21 mouse cellular contexts compared by ENCODE assay signal in the genomic region with DNA sequence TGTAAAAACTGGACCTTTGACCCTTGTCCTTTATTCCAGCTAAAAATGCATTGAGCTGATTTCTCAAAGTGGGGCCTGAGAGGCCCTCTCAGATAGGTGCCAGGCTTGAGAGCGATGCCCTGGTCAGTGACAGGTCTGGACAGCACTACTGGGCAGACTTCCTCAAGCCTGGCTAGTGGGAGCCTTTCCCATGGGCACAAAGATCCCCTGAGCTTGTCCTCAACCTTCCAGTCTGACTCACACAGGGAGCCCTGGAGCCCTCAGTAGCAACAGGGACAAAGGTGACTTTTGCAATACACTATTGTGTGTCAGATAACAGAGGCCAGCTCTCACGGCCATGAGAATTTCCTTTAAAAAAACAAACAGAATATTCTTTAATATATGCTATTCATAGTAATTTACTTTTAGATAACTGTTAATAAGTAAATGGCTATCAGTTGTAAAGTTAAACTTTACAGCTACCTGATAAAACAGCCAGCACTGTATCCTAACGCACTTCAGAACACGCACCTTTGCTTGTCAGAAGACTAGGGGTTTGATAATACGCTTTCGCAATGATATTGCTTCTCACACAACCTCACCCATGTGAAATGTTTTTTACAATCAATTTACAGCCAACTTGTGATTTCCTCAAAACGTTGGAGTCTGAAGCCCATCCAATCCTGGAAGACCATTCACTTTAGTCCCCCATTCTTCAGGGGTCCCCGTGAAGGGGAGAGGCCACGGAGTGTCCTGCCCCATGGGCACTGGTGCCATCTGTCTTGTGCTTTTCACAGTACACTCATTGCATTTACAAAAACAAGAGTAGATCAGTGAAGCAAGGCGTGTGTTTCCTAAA. TPM values are rescaled to one million over a fixed set of nuclear protein-coding genes. Genes with fewer than 3 reads are reported as not detected.
DNase-seq lines count a peak whose midpoint lies in the region; ATAC-seq and TF ChIP-seq lines count a peak whose summit lies in the region.
"Had no signal": no experiment of that assay in that cellular context is flagged by ENCODE, and none has a peak within 500 bp of the region (broad histone marks: within the 10 kb centered on the region; RNA-seq: fewer than 3 reads in every experiment).

No protein-coding gene starts in this region.

- WGBS in kidney, adult 2 months, result 78% methylated on average over 10 of the region's 10 CpGs
- 29% methylated on average over 10 of the region's 10 CpGs for WGBS in small intestine, adult 2 months

- peak; percentile 49 for DNase-seq in kidney, adult 2 months
- no peak for DNase-seq in kidney, postnatal 14 days
- DNase-seq in adrenal gland, adult 8-10 months, result peak; percentile 73
- DNase-seq in right cerebral cortex, postnatal 25 days, result no peak
- DNase-seq in thymus, postnatal 25 days, result no peak
- DNase-seq: cerebellum, adult 11-12 months; heart, adult 2 months; heart, postnatal 14 days; lung, adult 2 months; right cerebral cortex, adult 18-20 months had no signal

- H3K36me3 ChIP-seq in kidney, adult 2 months (ENCODE audit: control insufficient read depth, insufficient read depth, low read length), result no peaks in the 10 kb centered on the region
- no peaks in the 10 kb centered on the region for H3K36me3 ChIP-seq in small intestine, adult 2 months (ENCODE audit: control insufficient read depth, insufficient read depth, low read length)
- H3K36me3 ChIP-seq: G1E; midbrain, embryonic 12.5 days had no signal

- H3K27me3 ChIP-seq in kidney, adult 2 months (replicated peaks; ENCODE audit: control insufficient read depth, insufficient read depth, low read length), result no peaks in the 10 kb centered on the region
- H3K27me3 ChIP-seq in small intestine, adult 2 months (ENCODE audit: control insufficient read depth, insufficient read depth, low read length), result no peaks in the 10 kb centered on the region
- H3K27me3 ChIP-seq: embryonic facial prominence, embryonic 13.5 days; midbrain, embryonic 12.5 days had no signal

- no peak for TF ChIP-seq POLR2A in kidney, adult 2 months (IDR thresholded peaks at IDR 0.05; ENCODE audit: low read depth, low read length)
- no peak for TF ChIP-seq POLR2A in small intestine, adult 2 months (IDR thresholded peaks at IDR 0.05; ENCODE audit: low read depth, low read length)

- no peak for ATAC-seq in inflammation-experienced regulatory T-cells, adult 6 months
- ATAC-seq: hindbrain, postnatal 0 days had no signal

- no peak overlapping the region for H3K27ac ChIP-seq in kidney, adult 2 months (ENCODE audit: insufficient read depth, low read depth, low read length)
- peak overlapping the region; percentile 59 for H3K27ac ChIP-seq in brown adipose tissue, adult 24 weeks (replicated peaks; ENCODE audit: low read depth, low read length)
- peak overlapping the region; percentile 97 for H3K27ac ChIP-seq in small intestine, adult 2 months (ENCODE audit: insufficient read depth, low read depth, low read length)
- H3K27ac ChIP-seq: embryonic facial prominence, embryonic 13.5 days; forebrain, embryonic 10.5 days; heart, adult 2 months; hindbrain, postnatal 0 days; kidney, postnatal 0 days; macrophage; midbrain, embryonic 12.5 days had no signal

- no peak; the same call in 1 of the 2 replicates for TF ChIP-seq CTCF in kidney, adult 2 months (conservative IDR thresholded peaks at IDR 0.05; ENCODE audit: insufficient read depth, insufficient read length, low read depth, low read length)
- TF ChIP-seq CTCF in small intestine, adult 2 months (IDR thresholded peaks at IDR 0.05; ENCODE audit: extremely low read depth, insufficient read length, insufficient replicate concordance, low read depth, low read length), result no peak

- H3K4me1 ChIP-seq in kidney, adult 2 months (ENCODE audit: control insufficient read depth, insufficient read depth, low read length), result no peaks in the 10 kb centered on the region; the same call in 1 of the 2 replicates
- H3K4me1 ChIP-seq in brown adipose tissue, adult 24 weeks (ENCODE audit: control insufficient read depth, insufficient read depth, insufficient read length, low read length), result peaks cover 10% of the 10 kb centered on the region
- H3K4me1 ChIP-seq in small intestine, adult 2 months (ENCODE audit: control insufficient read depth, insufficient read depth, insufficient read length, low read length), result peaks cover 8% of the 10 kb centered on the region; the same call in 1 of the 2 replicates
- H3K4me1 ChIP-seq: embryonic facial prominence, embryonic 13.5 days; midbrain, embryonic 12.5 days had no signal

- H3K4me3 ChIP-seq in kidney, adult 2 months (ENCODE audit: insufficient read depth, low read depth, low read length), result no peak overlapping the region
- peak overlapping the region; percentile 13; the same call in 1 of the 2 replicates for H3K4me3 ChIP-seq in brown adipose tissue, adult 24 weeks (ENCODE audit: insufficient read depth, low read depth, low read length)
- H3K4me3 ChIP-seq in small intestine, adult 2 months (ENCODE audit: low read depth, low read length), result peak overlapping the region; percentile 37; the same call in 1 of the 2 replicates
- H3K4me3 ChIP-seq: embryonic facial prominence, embryonic 13.5 days; forebrain, embryonic 10.5 days; heart, adult 2 months; midbrain, embryonic 12.5 days; myocyte had no signal

RNA-seq across cellular contexts. Expression of a gene that starts 42.9 kb away (rescaled TPM):
- 10.3 and 16.0 TPM in 2 replicates for polyA plus RNA-seq in kidney, adult 2 months (2012; rRNA removed)
- 100 to 1,000 TPM; 120 to 399 (median 199) TPM for total RNA-seq in adrenal gland, adult 8-10 months (2022)
- 55.4 and 55.8 TPM in 2 replicates for polyA plus RNA-seq in brown adipose tissue, adult 24 weeks (2012; ENCODE audit: insufficient read depth, insufficient read length, missing spikeins)
- 1.6 and 2.8 TPM in 2 replicates for polyA plus RNA-seq in small intestine, adult 2 months (2012; rRNA removed)
- 100 to 1,000 TPM; 121 to 136 (median 133) TPM for polyA plus RNA-seq in inflammation-experienced regulatory T-cells, adult 6 months (2017; shearing (Covaris generic))

RNA-seq across cellular contexts. Expression of a gene that starts 52.6 kb away (rescaled TPM):
- polyA plus RNA-seq in kidney, adult 2 months (2012; rRNA removed), result 1.7 and 2.2 TPM in 2 replicates
- total RNA-seq in adrenal gland, adult 8-10 months (2022), result 10 to 100 TPM; 20.8 to 37.2 (median 30.9) TPM
- 1.5 and 2.3 TPM in 2 replicates for polyA plus RNA-seq in brown adipose tissue, adult 24 weeks (2012; ENCODE audit: insufficient read depth, insufficient read length, missing spikeins)
- 0.53 and 0.85 TPM in 2 replicates for polyA plus RNA-seq in small intestine, adult 2 months (2012; rRNA removed)
- polyA plus RNA-seq in inflammation-experienced regulatory T-cells, adult 6 months (2017; shearing (Covaris generic)), result 1 to 10 TPM; 1.4 to 4.8 (median 3.6) TPM

Comparison
In these comparisons a context has a peak if more than half of its experiments do, and no peak if none do; other contexts are left out.
1. DNase-seq: peak in kidney, adult 2 months (single experiment) and adrenal gland, adult 8-10 months (single experiment); none in kidney, postnatal 14 days (single experiment), right cerebral cortex, postnatal 25 days (single experiment) and thymus, postnatal 25 days (single experiment).